Mouse (Mus musculus) liver, embryonic 15.5 days (tissue): ENCODE results near the gene Hnf1b. TPM values are rescaled to one million over a fixed set of nuclear protein-coding genes. Genes with fewer than 3 reads are reported as not detected.
A peak's percentile ranks its signal among the peaks of the same experiment; 100 is the strongest.

Experiments used
- ATAC-seq: fragments of 200-750 bp; cut with Nextera tagmentation; 2 replicates; pipeline ENCODE4 v1.8.0; 2017; ENCODE audit warnings: moderate number of reproducible peaks, mild to moderate bottlenecking, moderate library complexity; ENCODE audit not compliant: insufficient read depth
- H3K27ac ChIP-seq: fragments of 300-500 bp; sonication (generic); replicated peaks from 2 replicates; pipeline ENCODE4 v1.5.1; 2015; ENCODE audit warnings: mild to moderate bottlenecking, inconsistent platforms
- H3K27me3 ChIP-seq: fragments of 300-500 bp; sonication (generic); 2 replicates; pipeline ENCODE4 v1.6.1; 2015; ENCODE audit warnings: mild to moderate bottlenecking, inconsistent platforms
- H3K36me3 ChIP-seq: fragments of 300-500 bp; sonication (generic); replicated peaks from 2 replicates; pipeline ENCODE4 v1.6.1; 2015; ENCODE audit warnings: moderate library complexity, mild to moderate bottlenecking, inconsistent platforms
- H3K4me1 ChIP-seq: fragments of 300-500 bp; sonication (generic); replicated peaks from 2 replicates; pipeline ENCODE4 v1.6.1; 2015; ENCODE audit warnings: inconsistent platforms
- H3K4me2 ChIP-seq: fragments of 300-500 bp; sonication (generic); 2 replicates; pipeline ENCODE4 v1.6.1; 2015; ENCODE audit warnings: moderate library complexity, mild to moderate bottlenecking, inconsistent platforms
- H3K4me3 ChIP-seq: fragments of 300-500 bp; sonication (generic); replicated peaks from 2 replicates; pipeline ENCODE4 v1.5.1; 2015; ENCODE audit warnings: mild to moderate bottlenecking, inconsistent platforms
- H3K9ac ChIP-seq: fragments of 300-500 bp; sonication (generic); 2 replicates; pipeline ENCODE4 v1.6.1; 2015; ENCODE audit warnings: moderate library complexity, mild to moderate bottlenecking, inconsistent platforms
- H3K9me3 ChIP-seq: fragments of 300-500 bp; sonication (generic); replicated peaks from 2 replicates; pipeline ENCODE4 v1.6.1; 2016; ENCODE audit warnings: inconsistent platforms
- WGBS: fragments of 180-500 bp; shearing (Covaris S2); methylation state at CpG from one replicate; pipeline ENCODE4 v1.1.7; 2015; ENCODE audit warnings: mixed read lengths; ENCODE audit not compliant: insufficient replicate concordance; 5-methylcytosine and 5-hydroxymethylcytosine counted together
- polyA plus RNA-seq: library from polyadenylated mRNA; unstranded; fragments of >200 nt; fragmentation: Nextera tagmentation; extraction: Ambion mirVana; gene quantifications from 2 replicates; pipeline ENCODE4 v1.2.1, GENCODE M21; 2015

Gene Hnf1b
- 3.1 and 4.8 TPM in 2 replicates for polyA plus RNA-seq

DNA sequence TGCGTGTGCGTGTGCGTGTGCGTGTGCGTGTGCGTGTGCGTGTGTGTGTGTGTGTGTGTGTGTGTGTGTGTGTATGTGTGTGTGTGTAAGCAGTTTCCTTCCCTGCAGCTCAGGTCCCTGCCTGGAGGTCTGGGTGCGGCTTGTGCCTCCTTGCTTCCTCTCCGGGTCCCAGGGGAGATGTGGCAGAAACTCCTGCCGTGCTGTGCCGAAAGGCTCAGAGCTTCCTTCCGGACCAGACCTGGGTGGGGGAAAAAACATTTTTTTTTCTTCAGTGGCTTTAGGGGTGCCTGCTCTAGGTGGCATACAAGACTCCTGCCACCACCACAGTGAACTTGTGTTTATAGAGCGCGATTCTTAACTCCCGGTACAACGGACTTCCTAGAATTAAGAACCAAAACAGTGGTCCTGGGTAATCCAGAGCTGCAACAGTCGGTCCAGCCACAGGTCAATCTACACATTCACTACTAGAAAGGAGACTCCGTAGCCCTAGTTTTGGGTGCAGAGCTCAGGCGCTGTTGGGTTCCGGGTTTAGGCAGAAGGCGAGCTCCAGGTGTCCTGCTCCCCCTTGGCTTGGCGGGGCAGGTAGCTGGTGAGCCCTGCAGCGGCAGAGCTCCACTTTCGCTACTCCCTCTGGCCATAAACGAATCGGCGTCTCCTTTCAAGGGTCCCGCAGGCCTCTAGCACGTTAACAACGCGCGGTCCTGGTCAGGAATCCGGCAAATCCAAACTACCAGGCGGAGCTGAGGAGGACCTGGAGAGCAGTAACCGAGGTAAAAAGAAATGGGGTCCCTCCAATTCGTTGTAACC is at the start of gene Hnf1b:
TSS of gene Hnf1b (plus strand) at position 535 of the 807 bp plus-strand sequence.
- no peak for ATAC-seq
- Histone ChIP-seq H3K9me3 (no peaks in the 10 kb centered on the region), H3K4me1 (no peaks in the 10 kb centered on the region), H3K27ac (peak within 1 kb of the TSS; percentile 57), H3K4me2 (peak within 1 kb of the TSS; percentile 53), H3K4me3 (peak within 1 kb of the TSS; percentile 46), H3K36me3 (no peaks in the 10 kb centered on the region), H3K27me3 (peaks cover 71% of the 10 kb centered on the region), H3K9ac (peak within 1 kb of the TSS; percentile 35; the same call in 1 of the 2 replicates)
- 4% methylated on average over 36 of the region's 36 CpGs for WGBS

DNA sequence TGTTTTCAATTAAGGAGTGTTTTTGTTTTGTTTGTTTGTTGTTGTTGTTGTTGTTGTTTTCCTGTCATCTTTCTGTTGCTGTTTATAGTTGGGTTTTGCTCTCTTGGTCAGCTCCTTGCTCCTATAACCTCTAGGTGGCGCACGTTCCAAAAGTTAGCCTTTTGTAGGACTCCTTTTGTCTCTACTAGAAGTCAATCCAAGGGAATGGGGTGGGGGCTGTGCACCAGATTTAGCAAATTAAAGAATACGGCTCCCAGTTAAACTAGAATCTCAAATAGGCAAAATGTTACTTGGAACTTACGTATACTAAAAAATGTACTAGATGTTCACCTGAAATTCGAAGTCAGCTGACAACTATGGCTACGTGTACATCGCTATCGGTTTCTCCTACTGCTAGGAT is 47.7 kb upstream of the Hnf1b start:
- Histone ChIP-seq H3K9ac (no peak overlapping the region), H3K36me3 (no peaks in the 10 kb centered on the region), H3K27me3 (no peaks in the 10 kb centered on the region), H3K4me3 (no peak overlapping the region), H3K9me3 (no peaks in the 10 kb centered on the region), H3K27ac (no peak overlapping the region), H3K4me1 (no peaks in the 10 kb centered on the region), H3K4me2 (no peak overlapping the region)
- no peak for ATAC-seq
- 60% methylated on average over 8 of the region's 8 CpGs for WGBS

DNA sequence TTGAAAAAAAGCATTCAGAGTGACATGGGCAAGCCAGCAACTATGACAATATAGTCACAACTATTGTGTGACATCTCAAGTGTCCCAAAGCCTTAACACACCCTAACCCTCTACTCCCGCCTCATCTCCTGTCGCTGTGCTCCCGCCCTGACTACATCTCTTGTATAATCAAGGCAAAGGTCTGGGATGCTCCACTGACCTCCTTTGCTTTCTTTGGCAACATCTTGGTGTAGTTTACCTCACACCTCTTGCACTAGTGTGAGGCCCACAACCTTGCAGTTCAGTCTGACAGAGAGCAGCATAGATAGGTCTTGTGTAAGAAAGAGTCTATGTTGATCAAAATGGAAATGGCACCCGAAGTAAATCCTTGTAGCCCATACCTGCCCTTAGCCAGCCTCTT is 47.3 kb upstream of the Hnf1b start:
- Histone ChIP-seq H3K9me3 (no peaks in the 10 kb centered on the region), H3K4me2 (no peak overlapping the region), H3K27me3 (no peaks in the 10 kb centered on the region), H3K9ac (no peak overlapping the region), H3K4me1 (no peaks in the 10 kb centered on the region), H3K4me3 (no peak overlapping the region), H3K27ac (no peak overlapping the region), H3K36me3 (no peaks in the 10 kb centered on the region)
- WGBS: 73% methylated on average over 4 of the region's 4 CpGs
- no peak for ATAC-seq

DNA sequence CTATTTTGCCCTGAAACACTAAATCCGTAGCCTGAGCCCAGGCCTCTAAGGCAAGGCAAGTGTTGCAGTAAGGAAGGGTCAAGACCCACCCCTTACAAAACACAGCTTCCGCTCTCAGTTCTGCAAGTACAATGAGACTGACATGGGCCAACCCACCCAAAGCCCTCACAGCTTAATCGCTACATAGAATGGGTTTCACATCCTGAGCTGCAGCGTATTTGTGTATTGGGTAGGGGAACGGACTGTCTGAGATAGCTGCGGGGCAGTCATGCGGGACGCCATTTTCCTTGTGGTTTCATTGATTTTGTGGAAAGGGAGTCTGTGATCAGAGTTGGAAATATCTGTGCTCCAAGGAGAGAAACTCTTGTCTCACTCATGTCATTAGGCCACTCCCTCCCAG is 39.4 kb upstream of the Hnf1b start:
- 78% methylated on average over 8 of the region's 8 CpGs for WGBS
- Histone ChIP-seq H3K27ac (no peak overlapping the region), H3K9me3 (no peaks in the 10 kb centered on the region), H3K4me3 (no peak overlapping the region), H3K4me2 (no peak overlapping the region), H3K4me1 (no peaks in the 10 kb centered on the region), H3K27me3 (no peaks in the 10 kb centered on the region), H3K9ac (no peak overlapping the region), H3K36me3 (no peaks in the 10 kb centered on the region)
- ATAC-seq: no peak

DNA sequence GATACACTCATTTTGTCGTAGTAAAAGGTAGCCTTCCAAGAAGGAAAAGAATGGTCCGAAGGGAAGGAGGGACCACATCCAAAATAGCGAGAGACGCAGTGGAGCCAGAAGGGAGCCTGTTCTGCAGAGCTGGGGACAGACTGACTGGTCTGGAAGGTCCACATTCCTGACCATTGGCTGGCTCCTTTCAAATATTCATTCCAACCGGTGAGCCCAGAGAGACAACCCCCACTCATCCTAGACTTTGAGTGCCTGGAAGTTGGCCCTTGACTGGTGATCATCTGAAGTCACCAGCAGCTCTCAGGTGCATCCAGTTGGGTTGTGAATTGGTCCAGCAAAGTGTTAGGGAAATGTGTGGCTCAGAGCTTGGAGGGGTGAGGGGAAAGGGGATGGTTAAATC is 34.7 kb upstream of the Hnf1b start:
- no peaks in the 10 kb centered on the region for H3K36me3 ChIP-seq
- H3K4me2 ChIP-seq: no peak overlapping the region
- 74% methylated on average over 5 of the region's 5 CpGs for WGBS
- no peak overlapping the region for H3K27ac ChIP-seq
- no peaks in the 10 kb centered on the region; the same call in 1 of the 2 replicates for H3K27me3 ChIP-seq
- no peak overlapping the region for H3K9ac ChIP-seq
- H3K4me3 ChIP-seq: no peak overlapping the region
- H3K9me3 ChIP-seq: no peaks in the 10 kb centered on the region
- no peaks in the 10 kb centered on the region for H3K4me1 ChIP-seq
- ATAC-seq: no peak

DNA sequence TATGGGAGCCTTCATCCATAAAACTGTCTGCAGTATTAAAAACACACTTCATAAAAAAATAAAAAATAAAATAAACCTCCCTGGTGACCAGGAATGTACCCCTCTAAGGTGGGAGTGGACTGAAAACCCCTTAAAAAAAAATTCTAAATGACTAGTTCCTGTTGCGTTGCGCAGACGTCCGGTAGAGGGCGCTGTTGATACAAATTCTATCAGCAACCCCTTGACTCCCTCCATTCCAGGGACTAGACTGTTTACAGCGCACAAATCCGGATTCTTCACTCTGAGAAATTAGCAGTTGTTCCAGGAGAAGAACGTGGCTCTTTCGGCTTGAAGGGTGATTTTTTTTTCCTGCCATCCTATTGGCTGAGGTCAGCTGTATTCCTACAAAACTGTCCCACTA is 34.2 kb upstream of the Hnf1b start:
- WGBS: 9% methylated on average over 9 of the region's 9 CpGs
- Histone ChIP-seq H3K27ac (no peak overlapping the region), H3K36me3 (no peaks in the 10 kb centered on the region), H3K4me3 (no peak overlapping the region), H3K4me2 (no peak overlapping the region), H3K9ac (no peak overlapping the region), H3K4me1 (no peaks in the 10 kb centered on the region), H3K27me3 (no peaks in the 10 kb centered on the region; the same call in 1 of the 2 replicates), H3K9me3 (no peaks in the 10 kb centered on the region)
- ATAC-seq: no peak

DNA sequence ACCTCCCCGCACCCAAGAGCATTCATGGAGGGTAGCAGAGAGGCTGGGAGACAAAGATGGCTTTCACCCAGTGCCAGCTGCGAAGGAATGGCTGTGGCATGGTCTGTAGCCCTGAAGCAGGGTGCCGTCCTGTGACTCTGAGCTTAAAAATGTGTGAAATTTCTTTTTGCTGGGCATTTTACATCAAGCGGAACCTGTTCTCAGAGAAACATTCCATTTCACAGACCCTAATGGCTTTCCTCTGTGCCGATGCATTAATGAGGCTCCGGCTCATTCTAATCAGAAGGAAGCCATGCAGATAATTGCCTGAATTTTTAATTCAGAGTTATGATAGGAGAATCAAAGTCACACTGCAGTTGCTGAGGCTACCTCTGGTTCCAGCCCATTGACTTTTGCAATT is 32.8 kb upstream of the Hnf1b start:
- no peak for ATAC-seq
- Histone ChIP-seq H3K9me3 (no peaks in the 10 kb centered on the region), H3K27me3 (no peaks in the 10 kb centered on the region; the same call in 1 of the 2 replicates), H3K27ac (no peak overlapping the region), H3K36me3 (no peaks in the 10 kb centered on the region), H3K9ac (no peak overlapping the region), H3K4me1 (no peaks in the 10 kb centered on the region), H3K4me3 (no peak overlapping the region), H3K4me2 (no peak overlapping the region)
- WGBS: 61% methylated on average over 6 of the region's 6 CpGs

DNA sequence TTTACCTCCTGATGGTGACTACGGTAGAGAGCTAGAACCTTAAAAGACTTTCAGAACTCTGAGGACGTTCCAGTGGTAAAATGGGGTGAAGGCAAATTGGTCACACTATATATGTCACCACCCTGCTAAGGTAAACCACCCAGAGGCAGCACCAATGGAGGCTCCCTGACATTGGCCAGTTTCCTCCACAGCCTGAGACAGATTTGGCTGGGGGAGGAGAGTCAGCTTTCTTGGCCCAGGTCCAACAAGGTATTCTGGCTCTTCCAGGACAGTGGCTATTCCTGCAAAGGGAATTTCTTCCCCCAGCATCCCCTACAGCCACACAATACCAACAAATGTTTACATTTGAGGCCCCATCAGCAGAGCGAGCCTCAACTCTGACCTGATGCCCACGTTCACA is 31.9 kb upstream of the Hnf1b start:
- no peak overlapping the region for H3K9ac ChIP-seq
- WGBS: 40% methylated on average over 4 of the region's 4 CpGs
- no peaks in the 10 kb centered on the region; the same call in 1 of the 2 replicates for H3K27me3 ChIP-seq
- H3K36me3 ChIP-seq: no peaks in the 10 kb centered on the region
- no peak for ATAC-seq
- no peaks in the 10 kb centered on the region for H3K9me3 ChIP-seq
- no peaks in the 10 kb centered on the region for H3K4me1 ChIP-seq
- H3K4me2 ChIP-seq: no peak overlapping the region
- H3K4me3 ChIP-seq: no peak overlapping the region
- H3K27ac ChIP-seq: no peak overlapping the region

DNA sequence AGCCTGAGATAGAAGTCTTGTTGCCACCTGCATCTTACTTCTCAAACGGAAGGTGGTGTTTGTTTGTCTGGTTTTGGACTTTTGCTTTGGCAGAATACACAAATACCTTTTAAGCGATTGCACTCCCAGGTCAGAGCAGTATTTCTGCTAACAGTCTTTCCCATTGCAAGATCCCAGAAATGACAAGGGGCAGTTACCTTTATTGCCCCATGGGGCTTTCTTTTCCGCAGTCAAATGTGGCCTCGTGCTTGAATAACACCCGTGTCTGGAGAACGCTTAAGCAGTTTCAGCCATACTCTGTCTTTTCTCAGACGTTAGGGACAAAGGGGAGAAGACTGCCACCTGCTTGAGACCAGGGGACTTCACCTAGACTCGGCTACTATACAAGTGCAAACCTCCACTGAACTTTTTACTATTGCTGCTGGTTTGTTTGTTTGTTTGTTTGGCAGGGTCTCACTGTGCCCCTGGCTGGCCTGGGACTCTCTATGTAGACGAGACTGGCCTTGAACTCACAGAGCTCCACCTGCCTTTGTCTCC is 31.2 kb upstream of the Hnf1b start:
- no peaks in the 10 kb centered on the region for H3K36me3 ChIP-seq
- WGBS: 43% methylated on average over 9 of the region's 9 CpGs
- H3K27me3 ChIP-seq: no peaks in the 10 kb centered on the region; the same call in 1 of the 2 replicates
- no peak overlapping the region for H3K4me2 ChIP-seq
- H3K4me3 ChIP-seq: no peak overlapping the region
- H3K9me3 ChIP-seq: no peaks in the 10 kb centered on the region
- H3K9ac ChIP-seq: no peak overlapping the region
- no peaks in the 10 kb centered on the region for H3K4me1 ChIP-seq
- ATAC-seq: no peak
- no peak overlapping the region for H3K27ac ChIP-seq

DNA sequence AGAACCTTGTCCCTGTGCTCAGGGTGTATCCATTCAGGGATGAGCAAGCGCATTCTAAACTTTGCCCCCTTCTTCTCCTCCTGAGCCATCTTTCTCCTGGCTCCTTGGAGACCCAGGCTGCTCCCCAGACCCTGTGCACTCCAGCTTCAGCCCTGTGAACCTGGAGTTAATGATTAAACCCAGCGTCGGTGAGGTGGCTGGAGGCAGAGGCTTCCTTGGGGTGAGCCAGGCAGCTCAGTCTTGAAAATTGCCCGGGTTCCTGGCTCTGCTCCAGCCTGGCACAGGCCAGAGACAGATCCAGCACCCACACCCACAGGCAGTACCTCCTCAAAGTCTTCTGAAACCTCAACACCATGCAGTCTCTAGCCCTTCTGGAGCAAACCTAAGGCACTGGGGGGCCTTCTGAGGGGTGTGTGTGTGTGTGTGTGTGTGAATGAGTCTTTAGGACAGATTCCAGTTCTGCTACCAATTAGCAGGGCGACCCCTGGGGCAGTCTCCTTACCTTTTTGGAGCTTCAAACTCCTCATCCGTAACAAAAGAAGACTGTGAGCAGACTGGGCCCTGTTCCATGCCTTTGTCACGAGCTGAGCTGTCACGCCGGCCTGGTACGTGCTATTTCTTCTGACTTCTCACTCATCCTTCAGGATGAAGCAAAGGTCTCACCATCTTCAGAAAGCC is 29.9 kb upstream of the Hnf1b start:
- Histone ChIP-seq H3K36me3 (no peaks in the 10 kb centered on the region), H3K4me2 (no peak overlapping the region), H3K4me3 (no peak overlapping the region), H3K9me3 (no peaks in the 10 kb centered on the region), H3K4me1 (no peaks in the 10 kb centered on the region), H3K27ac (no peak overlapping the region), H3K27me3 (no peaks in the 10 kb centered on the region; the same call in 1 of the 2 replicates), H3K9ac (no peak overlapping the region)
- 54% methylated on average over 10 of the region's 10 CpGs for WGBS
- no peak for ATAC-seq

DNA sequence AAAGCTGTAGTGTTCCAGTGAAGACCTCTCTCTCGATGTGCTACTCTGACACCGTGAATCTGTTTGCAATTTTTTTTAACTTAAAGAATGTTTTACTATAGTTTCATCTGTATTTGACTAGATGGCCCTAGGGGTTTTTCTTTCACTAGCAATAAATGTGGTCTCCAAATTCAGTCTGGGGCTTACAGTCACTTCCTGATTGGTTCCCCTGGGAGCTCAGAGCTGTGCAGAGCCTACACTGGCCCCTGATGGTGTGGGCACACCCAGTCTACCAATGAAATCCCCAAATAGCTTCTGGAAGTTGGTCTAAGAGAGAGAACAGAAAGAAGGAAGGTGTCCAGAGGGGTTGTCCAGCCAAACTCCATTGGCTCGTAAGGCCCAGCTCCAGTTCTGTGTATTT is 23.7 kb upstream of the Hnf1b start:
- H3K36me3 ChIP-seq: no peaks in the 10 kb centered on the region
- no peak overlapping the region for H3K27ac ChIP-seq
- H3K4me1 ChIP-seq: no peaks in the 10 kb centered on the region
- 64% methylated on average over 3 of the region's 3 CpGs for WGBS
- no peak overlapping the region for H3K4me3 ChIP-seq
- no peak overlapping the region for H3K9ac ChIP-seq
- H3K9me3 ChIP-seq: no peaks in the 10 kb centered on the region
- H3K27me3 ChIP-seq: no peaks in the 10 kb centered on the region; the same call in 1 of the 2 replicates
- H3K4me2 ChIP-seq: no peak overlapping the region
- ATAC-seq: no peak
